Mouse (Mus musculus): ENCODE results near the gene Traf5. TPM values are rescaled to one million over a fixed set of nuclear protein-coding genes. Genes with fewer than 3 reads are reported as not detected.

The Traf5 gene
- polyA plus RNA-seq, 1 experiment from 2014 or later, result 31.5 TPM

DNA sequence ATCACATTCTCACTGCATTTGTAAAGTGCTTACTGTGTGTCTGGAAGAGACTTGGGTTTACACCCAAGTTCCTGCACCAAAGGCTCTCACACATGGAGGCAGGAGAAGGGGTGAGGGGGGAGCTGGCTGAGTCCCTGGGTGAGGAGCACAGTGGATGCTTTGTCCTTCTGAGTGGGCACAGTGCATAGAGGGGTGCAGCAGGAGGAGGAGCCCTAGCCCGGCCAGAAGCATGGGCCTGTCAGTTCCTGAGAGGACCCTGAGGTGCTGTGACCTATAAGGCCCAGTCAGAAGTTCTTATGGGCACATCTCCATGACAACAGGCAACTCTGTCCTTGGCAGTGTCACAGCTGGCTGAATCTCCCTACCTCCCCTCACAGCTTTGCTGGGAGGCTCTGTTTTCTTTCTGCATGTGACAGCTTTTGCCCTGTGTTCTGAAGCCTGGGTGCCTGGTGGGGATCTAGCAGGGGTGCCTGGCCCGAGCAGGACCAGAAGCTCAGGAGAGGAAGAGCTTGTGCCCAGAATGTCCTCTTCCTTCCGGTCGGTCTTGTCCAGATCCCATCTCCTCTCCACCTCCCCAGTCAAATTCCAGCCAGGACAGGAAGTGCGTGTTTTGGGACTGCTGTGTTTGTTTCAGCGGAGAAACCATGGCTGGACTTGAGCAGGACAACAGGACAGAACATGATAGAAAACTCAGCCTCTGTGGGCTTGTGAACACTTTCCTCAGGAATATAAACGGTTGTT, 100.1 kb downstream of the Traf5 start:
- Histone ChIP-seq H3K36me3 (ENCODE audit: control insufficient read depth, insufficient read depth, low read length) (peaks cover 8% of the 10 kb centered on the region; the same call in 1 of the 2 replicates), H3K9ac (ENCODE audit: low read length) (no peak overlapping the region; the same call in 1 of the 2 replicates), H3K4me3 (replicated peaks; ENCODE audit: low read length) (no peak overlapping the region), H3K4me2 (ENCODE audit: low read depth, low read length) (no peak overlapping the region), H3K9me3 (replicated peaks; ENCODE audit: control insufficient read depth, low read length) (no peaks in the 10 kb centered on the region), H3K4me1 (ENCODE audit: control insufficient read depth, insufficient read depth, low read length) (no peaks in the 10 kb centered on the region), H3K27me3 (ENCODE audit: control insufficient read depth, insufficient read depth, low read length) (no peaks in the 10 kb centered on the region), H3K27ac (ENCODE audit: low read length) (0 out of 2 replicates have a peak overlapping the region, but pooled peaks have one; percentile 14)
- no peak for ATAC-seq (ENCODE audit: insufficient read depth, low FRiP score)
- WGBS, result 59% methylated on average over 7 of the region's 7 CpGs

DNA sequence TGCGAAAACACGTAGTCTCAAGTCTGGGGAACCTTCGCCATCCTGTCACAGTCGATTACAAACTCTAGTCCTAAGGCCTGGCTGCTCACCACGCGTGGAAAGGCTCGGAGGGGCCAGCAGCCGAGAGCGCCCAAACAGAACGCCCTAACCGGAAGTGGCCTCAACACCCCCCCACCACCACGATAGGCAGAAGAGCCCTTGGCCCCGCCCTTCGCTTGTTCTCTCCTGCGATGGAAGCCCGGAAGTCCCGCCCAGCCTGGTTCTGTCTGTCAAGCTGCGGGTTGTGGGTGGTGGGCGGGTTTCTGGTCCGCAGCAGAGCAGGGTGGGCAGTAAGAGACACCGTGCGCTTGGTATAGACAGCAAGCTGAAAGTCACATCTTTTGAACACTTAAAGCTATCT, 102.4 kb downstream of the Traf5 start:
- no peaks in the 10 kb centered on the region for H3K36me3 ChIP-seq (ENCODE audit: control insufficient read depth, insufficient read depth, low read length)
- H3K4me2 ChIP-seq (ENCODE audit: low read depth, low read length), result peak overlapping the region; percentile 57
- no peaks in the 10 kb centered on the region for H3K9me3 ChIP-seq (replicated peaks; ENCODE audit: control insufficient read depth, low read length)
- H3K27ac ChIP-seq (ENCODE audit: low read length), result peak overlapping the region; percentile 91
- H3K9ac ChIP-seq (ENCODE audit: low read length), result peak overlapping the region; percentile 84
- WGBS, result under 1% methylated on average over 22 of the region's 22 CpGs
- peak overlapping the region; percentile 67 for H3K4me3 ChIP-seq (replicated peaks; ENCODE audit: low read length)
- H3K27me3 ChIP-seq (ENCODE audit: control insufficient read depth, insufficient read depth, low read length), result no peaks in the 10 kb centered on the region
- ATAC-seq (ENCODE audit: insufficient read depth, low FRiP score), result peak; percentile 98
- H3K4me1 ChIP-seq (ENCODE audit: control insufficient read depth, insufficient read depth, low read length), result no peaks in the 10 kb centered on the region

DNA sequence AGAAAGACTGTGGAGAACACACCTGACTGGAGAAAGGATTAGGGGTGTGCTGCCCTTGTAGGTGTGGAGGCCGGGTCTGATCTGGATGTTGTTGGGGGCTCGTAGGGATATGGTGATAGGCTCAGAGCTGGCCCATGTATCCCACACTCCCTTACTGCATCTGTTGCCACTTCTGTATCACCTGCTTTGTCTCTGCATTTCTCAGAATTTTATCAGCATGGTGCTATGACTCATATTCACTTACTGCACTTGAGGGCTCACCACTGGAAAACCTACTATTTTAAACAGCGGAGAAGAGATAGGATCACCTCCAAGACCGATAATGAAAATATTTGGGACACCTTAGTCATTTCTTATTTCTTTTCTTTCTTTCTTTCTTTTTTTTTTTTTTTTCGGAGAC, 103.3 kb downstream of the Traf5 start:
- Histone ChIP-seq H3K27me3 (ENCODE audit: control insufficient read depth, insufficient read depth, low read length) (0 out of 2 replicates have a peak, but pooled peaks cover 3% of the 10 kb centered on the region), H3K4me3 (replicated peaks; ENCODE audit: low read length) (peak overlapping the region; percentile 67; the same call in 1 of the 2 replicates), H3K27ac (ENCODE audit: low read length) (no peak overlapping the region), H3K9me3 (replicated peaks; ENCODE audit: control insufficient read depth, low read length) (no peaks in the 10 kb centered on the region), H3K36me3 (ENCODE audit: control insufficient read depth, insufficient read depth, low read length) (no peaks in the 10 kb centered on the region), H3K9ac (ENCODE audit: low read length) (no peak overlapping the region), H3K4me2 (ENCODE audit: low read depth, low read length) (peak overlapping the region; percentile 57), H3K4me1 (ENCODE audit: control insufficient read depth, insufficient read depth, low read length) (no peaks in the 10 kb centered on the region)
- WGBS, result 88% methylated on average over 5 of the region's 5 CpGs
- ATAC-seq (ENCODE audit: insufficient read depth, low FRiP score), result no peak

DNA sequence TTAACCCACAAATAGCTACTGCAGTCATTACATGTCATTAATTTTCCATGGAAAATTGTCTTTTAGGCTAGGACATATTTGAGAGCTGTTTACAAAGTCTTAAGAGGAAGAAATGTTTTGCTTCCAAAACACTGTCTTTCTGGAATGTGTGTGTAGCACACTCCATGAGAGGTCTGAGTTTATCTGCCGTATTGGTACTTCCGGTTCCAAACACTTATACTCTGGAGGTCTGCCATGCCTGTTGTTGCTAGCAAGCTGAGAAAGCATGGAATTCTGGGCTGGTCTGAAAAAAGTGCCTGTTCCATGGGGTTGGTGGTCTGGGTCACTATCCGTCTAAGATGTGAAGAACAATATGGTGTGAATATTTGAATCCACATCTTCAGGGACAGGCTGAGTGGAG, 103.7 kb downstream of the Traf5 start:
- no peaks in the 10 kb centered on the region for H3K9me3 ChIP-seq (replicated peaks; ENCODE audit: control insufficient read depth, low read length)
- no peak overlapping the region for H3K9ac ChIP-seq (ENCODE audit: low read length)
- H3K4me3 ChIP-seq (replicated peaks; ENCODE audit: low read length), result no peak overlapping the region
- H3K4me2 ChIP-seq (ENCODE audit: low read depth, low read length), result no peak overlapping the region
- no peak overlapping the region for H3K27ac ChIP-seq (ENCODE audit: low read length)
- no peaks in the 10 kb centered on the region for H3K36me3 ChIP-seq (ENCODE audit: control insufficient read depth, insufficient read depth, low read length)
- ATAC-seq (ENCODE audit: insufficient read depth, low FRiP score), result no peak
- WGBS, result 66% methylated on average over 3 of the region's 3 CpGs
- H3K27me3 ChIP-seq (ENCODE audit: control insufficient read depth, insufficient read depth, low read length), result 0 out of 2 replicates have a peak, but pooled peaks cover 3% of the 10 kb centered on the region
- H3K4me1 ChIP-seq (ENCODE audit: control insufficient read depth, insufficient read depth, low read length), result no peaks in the 10 kb centered on the region

DNA sequence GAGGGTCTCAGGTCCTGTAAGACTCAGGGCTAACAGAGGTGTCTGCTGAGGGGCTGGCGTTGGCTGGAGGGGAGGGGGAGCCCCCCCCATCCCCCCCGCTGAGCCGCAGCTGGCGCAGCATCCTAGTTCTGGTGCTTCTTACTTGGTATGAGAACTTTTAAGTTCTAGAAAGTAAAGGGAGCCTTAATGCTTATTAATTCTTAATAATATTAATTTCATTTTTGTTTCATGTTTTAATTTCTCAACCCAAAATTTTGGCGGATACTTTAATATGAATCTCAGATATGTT, 104.9 kb downstream of the Traf5 start:
- H3K4me1 ChIP-seq (ENCODE audit: control insufficient read depth, insufficient read depth, low read length), result no peaks in the 10 kb centered on the region
- H3K27ac ChIP-seq (ENCODE audit: low read length), result no peak overlapping the region
- no peak overlapping the region for H3K4me3 ChIP-seq (replicated peaks; ENCODE audit: low read length)
- H3K27me3 ChIP-seq (ENCODE audit: control insufficient read depth, insufficient read depth, low read length), result 0 out of 2 replicates have a peak, but pooled peaks cover 3% of the 10 kb centered on the region
- no peak overlapping the region for H3K9ac ChIP-seq (ENCODE audit: low read length)
- no peaks in the 10 kb centered on the region for H3K9me3 ChIP-seq (replicated peaks; ENCODE audit: control insufficient read depth, low read length)
- WGBS, result 53% methylated on average over 5 of the region's 5 CpGs
- ATAC-seq (ENCODE audit: insufficient read depth, low FRiP score), result no peak
- no peaks in the 10 kb centered on the region for H3K36me3 ChIP-seq (ENCODE audit: control insufficient read depth, insufficient read depth, low read length)
- no peak overlapping the region for H3K4me2 ChIP-seq (ENCODE audit: low read depth, low read length)

DNA sequence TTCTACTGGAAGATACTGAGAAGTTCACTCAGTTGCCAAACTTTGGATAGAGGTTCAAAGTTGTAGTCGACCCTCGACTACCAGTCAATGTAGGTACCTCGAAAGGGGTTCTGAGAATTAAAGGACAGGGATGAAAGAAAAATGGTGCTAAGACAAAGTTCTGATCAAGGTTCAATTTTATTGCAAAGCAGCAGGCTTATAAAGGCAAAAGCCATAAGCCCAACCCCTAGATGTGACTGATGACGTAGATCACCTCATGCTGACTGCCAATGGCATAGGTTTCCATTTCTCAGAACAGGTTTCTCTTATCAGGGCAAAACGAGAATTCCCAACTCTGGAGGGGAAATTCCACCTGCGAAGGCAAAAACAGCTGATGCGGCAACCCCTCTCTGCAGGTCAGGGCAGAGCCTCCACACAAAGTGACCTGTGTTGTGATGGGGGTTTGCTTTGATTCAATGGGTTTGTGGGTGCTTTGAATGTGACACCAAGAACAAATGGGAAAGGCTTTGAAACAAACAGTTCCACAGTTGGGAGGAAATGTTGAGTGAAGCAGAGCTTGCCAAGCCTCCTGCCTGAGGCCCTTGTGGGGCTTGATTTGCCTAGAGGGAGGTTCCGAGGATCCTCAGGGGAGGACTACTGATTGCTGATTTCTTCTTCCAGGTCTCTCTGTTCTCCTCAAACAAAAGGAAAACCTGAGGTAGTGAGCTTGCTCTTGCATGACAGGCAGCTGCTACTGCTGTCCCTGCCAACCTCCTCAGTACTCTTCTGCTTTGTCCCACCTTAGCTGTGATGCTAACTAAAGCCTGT, 105.5 kb downstream of the Traf5 start:
- no peak overlapping the region for H3K4me3 ChIP-seq (replicated peaks; ENCODE audit: low read length)
- no peaks in the 10 kb centered on the region for H3K4me1 ChIP-seq (ENCODE audit: control insufficient read depth, insufficient read depth, low read length)
- no peak for ATAC-seq (ENCODE audit: insufficient read depth, low FRiP score)
- 0 out of 2 replicates have a peak, but pooled peaks cover 3% of the 10 kb centered on the region for H3K27me3 ChIP-seq (ENCODE audit: control insufficient read depth, insufficient read depth, low read length)
- no peaks in the 10 kb centered on the region for H3K36me3 ChIP-seq (ENCODE audit: control insufficient read depth, insufficient read depth, low read length)
- H3K4me2 ChIP-seq (ENCODE audit: low read depth, low read length), result no peak overlapping the region
- H3K9ac ChIP-seq (ENCODE audit: low read length), result no peak overlapping the region
- WGBS, result 64% methylated on average over 8 of the region's 8 CpGs
- H3K9me3 ChIP-seq (replicated peaks; ENCODE audit: control insufficient read depth, low read length), result no peaks in the 10 kb centered on the region
- H3K27ac ChIP-seq (ENCODE audit: low read length), result no peak overlapping the region

DNA sequence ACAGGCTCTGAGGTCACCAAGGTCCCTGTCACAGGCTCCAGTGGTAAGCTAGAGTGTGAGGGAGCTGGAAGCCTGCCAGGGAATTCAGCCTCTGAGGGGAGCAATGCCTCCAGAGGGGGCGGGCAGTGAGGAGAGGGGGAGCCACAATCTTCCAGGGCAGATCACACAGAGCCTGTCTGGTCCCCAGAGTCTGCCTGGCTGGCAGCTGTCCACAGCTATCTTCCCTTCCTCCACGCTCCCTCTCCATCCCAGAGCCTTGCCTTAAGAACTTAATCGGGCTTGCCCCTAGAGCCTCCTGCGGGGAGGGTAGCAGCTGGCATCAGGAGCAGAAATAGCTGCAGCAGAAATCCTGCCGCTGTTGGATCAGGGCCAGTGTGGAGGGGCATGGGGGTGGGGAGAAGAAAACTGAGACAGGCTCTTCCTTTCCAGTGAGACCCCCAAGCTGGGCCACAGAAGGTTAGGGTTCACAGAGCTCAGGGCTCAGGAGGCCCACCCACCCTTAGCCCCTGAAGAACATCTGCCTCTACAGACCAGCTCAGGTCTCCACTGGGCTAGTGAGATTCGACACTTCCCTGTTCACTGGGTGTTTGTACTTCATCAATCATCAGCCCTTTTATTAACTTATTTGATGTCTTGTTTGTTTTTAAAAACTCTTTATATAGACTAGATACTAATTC, 110.8 kb downstream of the Traf5 start:
- 36% methylated on average over 6 of the region's 6 CpGs for WGBS
- peak; percentile 70; the same call in 1 of the 2 replicates for ATAC-seq (ENCODE audit: insufficient read depth, low FRiP score)
- Histone ChIP-seq H3K36me3 (ENCODE audit: control insufficient read depth, insufficient read depth, low read length) (no peaks in the 10 kb centered on the region), H3K27me3 (ENCODE audit: control insufficient read depth, insufficient read depth, low read length) (0 out of 2 replicates have a peak, but pooled peaks cover 3% of the 10 kb centered on the region), H3K4me1 (ENCODE audit: control insufficient read depth, insufficient read depth, low read length) (peaks cover 6% of the 10 kb centered on the region; the same call in 1 of the 2 replicates), H3K4me2 (ENCODE audit: low read depth, low read length) (no peak overlapping the region), H3K27ac (ENCODE audit: low read length) (no peak overlapping the region), H3K4me3 (replicated peaks; ENCODE audit: low read length) (no peak overlapping the region), H3K9ac (ENCODE audit: low read length) (no peak overlapping the region), H3K9me3 (replicated peaks; ENCODE audit: control insufficient read depth, low read length) (no peaks in the 10 kb centered on the region)

DNA sequence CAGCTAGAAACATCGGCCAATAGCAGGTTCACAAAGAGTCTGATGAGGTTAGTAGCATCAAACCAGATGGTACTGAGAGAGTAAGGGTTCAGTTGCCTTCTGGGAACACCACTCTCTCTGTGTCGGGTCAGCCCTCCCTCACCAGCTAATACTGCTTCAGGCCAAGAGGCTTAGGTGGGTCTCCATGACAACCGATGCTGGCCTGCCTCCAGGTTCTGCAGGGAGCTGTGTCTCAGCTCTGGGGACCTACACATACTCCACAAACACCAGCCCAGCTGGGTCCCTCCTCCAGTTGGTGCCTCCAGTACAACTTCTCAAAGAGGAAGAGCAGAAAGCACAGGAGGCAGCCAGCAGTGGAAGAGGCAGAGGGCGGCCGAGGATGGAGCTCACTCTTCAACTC, 115.2 kb downstream of the Traf5 start, which contains the start of gene Rd3:
Gene Rd3 (plus strand): TSS at position 184 of the 400 bp plus-strand sequence.
- 44% methylated on average over 5 of the region's 5 CpGs for WGBS
- H3K9me3 ChIP-seq (replicated peaks; ENCODE audit: control insufficient read depth, low read length), result no peaks in the 10 kb centered on the region
- ATAC-seq (ENCODE audit: insufficient read depth, low FRiP score), result peak; percentile 63

More for the DNA sequence above, 115.2 kb downstream of the Traf5 start, which contains the start of gene Rd3:
- Histone ChIP-seq H3K36me3 (ENCODE audit: control insufficient read depth, insufficient read depth, low read length) (no peaks in the 10 kb centered on the region), H3K4me2 (ENCODE audit: low read depth, low read length) (no peak within 1 kb of the TSS), H3K9ac (ENCODE audit: low read length) (no peak within 1 kb of the TSS), H3K27me3 (ENCODE audit: control insufficient read depth, insufficient read depth, low read length) (no peaks in the 10 kb centered on the region), H3K4me3 (replicated peaks; ENCODE audit: low read length) (no peak within 1 kb of the TSS), H3K27ac (ENCODE audit: low read length) (no peak within 1 kb of the TSS), H3K4me1 (ENCODE audit: control insufficient read depth, insufficient read depth, low read length) (peaks cover 6% of the 10 kb centered on the region; the same call in 1 of the 2 replicates)

Measured in stomach, embryonic 16.5 days (tissue).